Mouse (Mus musculus): Measurements from ENCODE around the gene Gm5089. TPM values are rescaled to one million over a fixed set of nuclear protein-coding genes. Genes with fewer than 3 reads are reported as not detected.
"Not testable (repeated sequence)": the region's sequence is repeated elsewhere in the genome, so short reads cannot be mapped to it uniquely, and the experiment has no call there.

Gm5089 gene
- polyA plus RNA-seq, 1 experiment = not detected

DNA sequence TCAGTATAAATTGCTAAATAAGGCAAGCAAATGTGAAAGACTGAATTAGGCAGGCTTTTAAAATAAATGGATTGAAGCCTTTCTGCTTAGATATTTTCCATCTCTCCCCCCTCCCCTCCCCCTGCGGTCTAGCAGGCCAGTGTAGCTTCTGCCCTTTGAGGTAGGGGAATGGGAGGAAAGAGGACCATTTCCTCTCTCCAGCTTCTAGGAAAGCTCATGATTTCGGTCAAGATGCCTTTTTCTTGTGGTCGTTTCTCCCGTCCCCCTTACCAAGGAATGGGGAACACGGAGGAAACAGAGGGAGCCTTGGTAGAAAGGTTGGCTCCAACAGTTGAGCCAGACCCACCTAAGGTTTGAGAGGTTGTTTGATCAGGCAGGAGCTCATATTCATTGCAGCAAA, 21.7 kb upstream of the Gm5089 start:
- H3K4me3 ChIP-seq (ENCODE audit: insufficient read depth, low read depth, low read length) = no peak overlapping the region
- peaks cover 4% of the 10 kb centered on the region; the same call in 1 of the 2 replicates for H3K4me1 ChIP-seq (ENCODE audit: control insufficient read depth, insufficient read depth, insufficient read length, low read length)
- no peak overlapping the region for H3K27ac ChIP-seq (replicated peaks; ENCODE audit: low read depth, low read length)

DNA sequence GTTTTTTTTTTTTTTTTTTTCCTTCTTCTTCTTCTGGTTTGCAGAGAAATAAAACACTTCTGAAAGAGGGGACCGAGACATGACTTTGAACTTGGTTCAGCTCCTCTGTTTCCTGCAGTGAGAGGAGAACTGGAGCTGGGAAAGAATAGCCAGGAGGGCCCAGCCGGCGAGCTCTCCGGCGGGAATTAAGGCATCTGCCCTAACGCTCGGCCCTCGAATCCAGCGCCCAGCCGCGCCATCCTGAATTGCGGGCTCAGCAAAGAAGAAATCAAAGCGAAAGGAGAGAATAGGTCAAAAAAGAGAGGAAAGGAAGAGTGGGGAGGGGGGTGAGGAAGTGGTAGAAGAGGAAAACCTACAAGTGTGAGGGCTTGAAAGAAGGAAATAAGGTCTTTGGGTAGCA, 21.2 kb upstream of the Gm5089 start:
- H3K4me3 ChIP-seq (ENCODE audit: insufficient read depth, low read depth, low read length) = no peak overlapping the region
- no peak overlapping the region for H3K27ac ChIP-seq (replicated peaks; ENCODE audit: low read depth, low read length)
- peaks cover 4% of the 10 kb centered on the region; the same call in 1 of the 2 replicates for H3K4me1 ChIP-seq (ENCODE audit: control insufficient read depth, insufficient read depth, insufficient read length, low read length)

DNA sequence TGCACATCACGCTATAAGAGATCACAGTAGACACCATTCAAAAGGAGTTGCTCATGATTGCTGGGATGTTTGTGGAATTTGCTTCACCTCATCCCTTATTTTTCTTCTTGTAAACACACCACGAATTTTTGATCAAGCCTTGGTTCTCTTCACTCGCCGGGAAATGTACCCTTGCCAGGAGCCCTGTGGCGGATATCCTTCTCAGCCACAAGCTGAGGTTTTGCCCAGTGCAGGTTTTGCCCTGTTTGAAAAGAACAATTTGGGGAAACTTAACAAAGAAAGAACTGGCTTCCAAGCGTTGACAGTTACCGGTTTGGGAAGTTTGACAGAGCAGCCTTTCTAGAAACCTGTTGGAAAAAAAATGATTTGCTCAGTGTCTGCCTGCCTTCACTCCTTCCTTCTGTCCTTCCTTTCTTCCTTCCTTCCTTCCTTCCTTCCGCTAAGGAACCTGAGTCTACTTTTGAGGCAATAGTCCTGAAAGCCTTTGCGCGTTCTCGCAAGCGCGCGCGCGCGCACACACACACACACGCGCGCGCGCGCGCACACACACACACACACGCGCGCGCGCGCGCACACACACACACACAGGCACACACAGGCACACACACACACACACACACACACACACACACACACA, 20.7 kb upstream of the Gm5089 start:
- Histone ChIP-seq H3K4me3 (ENCODE audit: insufficient read depth, low read depth, low read length) (no peak overlapping the region), H3K4me1 (ENCODE audit: control insufficient read depth, insufficient read depth, insufficient read length, low read length) (peaks cover 4% of the 10 kb centered on the region; the same call in 1 of the 2 replicates), H3K27ac (replicated peaks; ENCODE audit: low read depth, low read length) (no peak overlapping the region)

DNA sequence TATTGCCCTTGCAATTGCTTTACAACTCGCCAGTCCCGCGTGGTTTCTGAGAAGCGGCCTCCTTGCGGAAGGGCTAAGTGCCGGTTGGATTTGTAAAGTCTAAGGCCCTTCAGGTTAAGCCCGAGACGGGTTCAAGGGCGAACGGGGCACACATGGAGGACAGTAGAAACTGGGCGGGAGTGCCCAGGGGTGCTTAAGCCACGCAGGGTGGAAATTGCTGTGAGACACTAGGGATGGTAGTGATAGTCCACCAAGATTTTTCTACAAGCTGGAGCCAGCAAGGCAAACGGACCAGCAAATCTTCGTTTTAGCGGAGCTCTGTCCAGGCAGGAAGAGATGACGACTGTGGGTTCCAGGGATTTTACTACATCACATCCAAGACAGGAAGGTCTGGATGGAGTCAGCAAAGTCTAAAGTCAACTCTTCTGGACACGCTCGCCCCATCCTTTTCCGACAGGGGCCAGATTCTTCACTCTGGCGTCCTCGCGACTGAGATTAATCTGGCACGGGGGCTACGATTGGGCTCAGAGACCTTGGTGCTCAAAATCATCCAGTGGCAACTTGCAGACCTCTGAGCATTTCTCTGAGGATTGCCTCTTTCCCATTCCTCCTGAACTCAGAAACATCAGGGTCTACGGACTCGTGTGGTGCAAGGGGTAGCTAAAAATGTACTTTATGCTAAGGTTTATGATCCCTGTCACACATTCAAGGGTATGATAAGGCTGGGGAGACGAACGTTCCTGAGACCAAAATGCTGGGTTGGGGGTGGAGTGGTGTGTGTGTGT, 18.2 kb upstream of the Gm5089 start:
- Histone ChIP-seq H3K27ac (replicated peaks; ENCODE audit: low read depth, low read length) (no peak overlapping the region), H3K4me3 (ENCODE audit: insufficient read depth, low read depth, low read length) (no peak overlapping the region), H3K4me1 (ENCODE audit: control insufficient read depth, insufficient read depth, insufficient read length, low read length) (peaks cover 4% of the 10 kb centered on the region)

DNA sequence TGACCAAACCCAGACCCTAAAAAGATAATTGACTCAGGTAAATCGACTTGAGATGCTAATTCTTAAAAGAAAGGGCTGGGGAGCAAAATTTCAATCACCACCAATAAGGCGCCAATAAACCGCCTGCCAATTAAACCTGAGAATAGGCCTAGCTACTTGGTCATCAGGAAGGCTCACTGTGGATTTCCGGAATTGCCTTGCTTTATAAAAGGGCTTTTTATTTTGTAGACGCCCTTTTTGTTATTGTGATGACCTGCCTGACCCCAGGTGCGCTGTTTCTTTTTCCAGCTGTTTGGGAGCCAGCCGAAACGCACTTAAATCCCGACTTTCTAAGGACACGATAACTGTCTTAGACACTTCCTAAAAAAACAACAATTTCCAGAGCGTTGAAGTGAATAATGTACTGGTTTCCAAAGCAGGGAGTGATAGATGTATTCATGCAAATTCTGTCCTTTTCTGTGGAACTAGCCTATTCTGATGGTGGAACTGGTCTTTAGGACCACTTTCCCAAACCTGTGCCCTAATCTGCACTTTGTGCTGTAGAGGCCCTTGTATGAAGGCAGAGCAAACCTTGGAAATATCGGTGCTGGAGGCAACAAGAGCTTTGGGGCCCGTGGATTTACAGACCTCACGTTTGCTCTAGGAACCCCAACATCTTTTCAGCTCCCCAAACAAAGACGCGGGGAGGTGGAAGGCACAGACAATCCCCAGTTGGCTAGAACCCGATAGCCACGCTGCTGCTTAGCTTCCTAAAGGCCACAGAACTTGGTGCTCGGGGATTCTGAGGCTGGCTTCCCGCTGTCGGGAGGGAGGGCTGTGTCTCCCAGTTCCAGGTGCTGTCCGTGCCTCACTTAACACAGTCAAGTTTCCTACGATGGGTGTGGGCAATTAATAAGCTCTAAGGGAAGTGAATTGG, 17.3 kb upstream of the Gm5089 start:
- H3K4me3 ChIP-seq (ENCODE audit: insufficient read depth, low read depth, low read length) = no peak overlapping the region
- peaks cover 4% of the 10 kb centered on the region for H3K4me1 ChIP-seq (ENCODE audit: control insufficient read depth, insufficient read depth, insufficient read length, low read length)

DNA sequence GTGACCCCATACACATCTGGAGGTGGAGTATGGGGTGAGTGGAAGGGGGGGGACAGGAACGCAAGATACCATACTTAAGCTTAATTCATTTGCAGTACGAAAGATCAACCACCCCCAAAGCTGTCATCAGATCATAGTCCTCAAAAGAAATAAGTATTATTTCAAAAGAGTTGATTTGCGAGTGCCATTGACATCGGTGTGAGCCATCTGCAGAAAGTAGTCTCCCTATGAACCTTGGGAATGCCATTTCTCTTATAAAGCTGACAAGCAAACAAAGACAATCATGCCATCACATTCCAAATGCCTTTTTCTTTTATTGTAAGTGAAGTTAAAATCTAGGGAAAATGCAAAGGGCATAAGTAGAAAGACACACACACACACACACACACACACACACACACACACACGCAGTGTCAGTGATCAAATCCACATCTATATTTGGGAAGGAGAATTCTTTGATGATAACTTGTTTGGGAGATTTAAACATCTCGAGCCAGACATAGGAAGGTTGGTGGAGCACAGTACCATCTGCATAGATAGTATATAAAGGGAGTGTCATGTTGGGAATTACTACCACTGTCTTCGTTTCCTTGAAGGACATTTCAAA, 15.9 kb upstream of the Gm5089 start:
- Histone ChIP-seq H3K4me3 (ENCODE audit: insufficient read depth, low read depth, low read length) (no peak overlapping the region), H3K4me1 (ENCODE audit: control insufficient read depth, insufficient read depth, insufficient read length, low read length) (peaks cover 4% of the 10 kb centered on the region), H3K27ac (replicated peaks; ENCODE audit: low read depth, low read length) (no peak overlapping the region)

More for the DNA sequence above, 17.3 kb upstream of the Gm5089 start:
- H3K27ac ChIP-seq (replicated peaks; ENCODE audit: low read depth, low read length) = no peak overlapping the region

DNA sequence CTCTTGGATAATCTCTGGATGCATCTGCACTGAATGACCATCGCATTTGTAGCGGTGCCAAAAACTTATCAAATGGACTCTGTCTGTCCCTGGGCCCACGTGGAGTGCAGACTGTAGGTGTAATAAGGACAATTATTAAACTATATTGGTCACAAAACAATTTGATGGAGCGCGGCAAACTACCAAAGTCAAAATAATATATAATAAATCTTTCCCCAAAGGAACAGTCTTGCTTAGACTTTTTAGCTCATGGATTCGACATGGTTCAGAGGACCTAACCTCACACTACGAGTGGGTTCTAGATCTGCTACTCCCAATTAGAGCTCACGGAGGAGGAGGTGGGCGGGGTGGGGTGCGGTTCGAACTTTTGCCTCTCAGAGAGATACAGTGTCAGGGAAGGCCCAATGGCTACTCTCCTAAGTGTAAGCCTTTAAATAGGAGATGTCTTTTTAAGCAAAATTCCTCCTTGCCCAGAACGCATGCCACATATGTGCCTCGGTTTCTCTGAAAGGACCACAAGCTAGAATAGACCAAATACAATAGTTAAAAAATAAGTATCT, 15.1 kb upstream of the Gm5089 start:
- Histone ChIP-seq H3K4me3 (ENCODE audit: insufficient read depth, low read depth, low read length) (no peak overlapping the region), H3K27ac (replicated peaks; ENCODE audit: low read depth, low read length) (no peak overlapping the region), H3K4me1 (ENCODE audit: control insufficient read depth, insufficient read depth, insufficient read length, low read length) (peaks cover 4% of the 10 kb centered on the region)

DNA sequence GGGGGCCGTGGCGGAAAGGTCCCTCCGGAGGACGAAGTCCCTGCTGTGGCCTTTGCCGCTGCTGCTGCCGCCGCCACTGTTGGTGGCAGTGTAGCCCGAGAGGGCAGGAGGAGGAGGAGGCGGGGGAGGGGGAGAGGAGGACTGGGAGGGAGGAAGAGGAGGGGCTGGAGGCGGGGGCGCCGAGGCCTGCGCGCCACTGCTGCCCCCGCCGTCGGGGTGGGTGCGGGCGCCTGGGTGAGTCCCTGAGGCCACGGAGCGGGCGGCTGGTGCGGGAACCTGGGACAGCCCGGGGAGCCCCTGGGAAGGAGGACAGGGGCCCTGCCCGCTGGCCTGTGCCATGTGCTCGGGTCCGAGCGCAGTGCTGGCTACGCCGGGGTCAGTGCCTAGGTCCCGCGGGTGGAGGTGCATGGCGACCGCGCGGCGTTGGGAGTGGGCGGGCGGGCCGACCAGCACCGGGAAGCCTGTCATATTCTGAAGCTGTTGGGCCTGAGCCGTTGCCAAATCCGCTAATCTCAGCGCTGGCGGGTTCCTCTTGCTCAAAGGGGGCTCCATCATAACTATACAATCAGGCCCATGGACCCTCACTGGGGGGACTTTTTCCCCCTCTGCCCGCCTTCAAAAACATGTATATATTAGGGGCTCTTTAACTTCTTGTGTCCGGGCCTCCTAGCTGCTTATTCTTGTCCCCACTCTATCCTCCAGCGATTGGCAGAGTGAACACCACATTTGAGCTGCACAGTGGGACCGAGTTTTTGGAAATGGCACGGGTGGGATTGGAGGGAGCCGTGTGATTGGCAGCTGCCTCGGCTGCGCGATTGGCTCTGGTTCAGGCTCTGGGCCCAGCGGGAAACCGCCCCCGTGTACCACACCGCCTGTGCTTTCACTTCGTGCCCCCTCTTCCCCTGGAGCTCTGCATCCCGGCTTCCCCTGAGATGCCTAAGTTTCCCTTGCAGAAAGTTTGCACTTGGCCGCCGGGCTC, 14.1 kb upstream of the Gm5089 start, which contains the start of gene Zic5:
Gene Zic5 (minus strand): TSS at position 915 of the 979 bp plus-strand sequence.
- Histone ChIP-seq H3K4me1 (ENCODE audit: control insufficient read depth, insufficient read depth, insufficient read length, low read length) (peaks cover 4% of the 10 kb centered on the region), H3K4me3 (ENCODE audit: insufficient read depth, low read depth, low read length) (peak within 1 kb of the TSS; percentile 55), H3K27ac (replicated peaks; ENCODE audit: low read depth, low read length) (no peak within 1 kb of the TSS)

DNA sequence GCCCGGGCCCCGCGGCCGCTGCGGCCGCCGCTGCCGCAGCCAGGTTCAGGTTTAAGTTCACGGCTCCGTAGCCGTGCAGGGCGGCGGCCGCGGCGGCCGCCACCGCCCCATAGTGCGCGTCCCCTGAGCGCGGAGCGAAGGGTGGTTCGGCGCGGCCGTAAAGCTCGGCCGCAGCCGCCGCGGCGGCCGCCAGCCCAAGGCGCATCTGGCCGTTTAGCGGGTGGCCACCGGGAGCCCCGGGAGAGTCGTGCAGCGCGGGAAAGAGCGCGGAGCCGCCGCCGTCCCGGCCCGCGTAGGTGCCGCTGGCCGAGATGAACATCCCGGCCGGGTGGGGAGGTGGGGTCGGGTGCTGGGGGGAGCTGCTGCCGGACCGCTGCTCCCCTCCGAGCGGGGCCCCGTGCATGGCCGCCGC, 13.4 kb upstream of the Gm5089 start:
- peaks cover 4% of the 10 kb centered on the region for H3K4me1 ChIP-seq (ENCODE audit: control insufficient read depth, insufficient read depth, insufficient read length, low read length)
- H3K27ac ChIP-seq (replicated peaks; ENCODE audit: low read depth, low read length) = no peak overlapping the region
- peak overlapping the region; percentile 55 for H3K4me3 ChIP-seq (ENCODE audit: insufficient read depth, low read depth, low read length)

DNA sequence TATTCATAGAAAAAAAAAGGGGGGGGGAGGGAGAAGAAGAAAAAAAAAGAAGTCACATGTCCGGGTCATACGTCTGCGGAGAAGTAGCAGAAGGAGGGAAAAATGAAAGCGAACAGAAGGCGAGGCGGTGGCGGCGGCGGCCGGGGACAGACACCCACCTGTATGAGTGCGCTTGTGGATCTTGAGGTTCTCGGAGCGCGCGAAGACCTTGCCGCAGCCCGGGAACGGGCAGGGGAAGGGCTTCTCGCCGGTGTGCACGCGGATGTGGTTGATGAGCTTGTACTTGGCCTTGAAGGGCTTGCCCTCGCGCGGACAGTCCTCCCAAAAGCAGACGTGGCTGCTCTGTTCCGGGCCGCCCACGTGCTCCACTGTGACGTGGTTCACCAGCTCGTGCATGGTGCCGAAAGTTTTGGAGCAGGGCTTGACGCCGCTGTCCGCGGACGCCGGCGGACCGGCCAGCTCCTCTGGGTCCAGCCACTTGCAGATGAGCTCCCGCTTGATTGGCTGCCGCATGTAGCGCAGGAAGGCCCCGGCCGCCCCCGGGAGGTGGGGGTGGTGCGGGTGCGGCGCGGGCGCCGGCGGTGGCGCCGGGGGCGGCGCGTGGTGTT, 12.9 kb upstream of the Gm5089 start:
- H3K4me3 ChIP-seq (ENCODE audit: insufficient read depth, low read depth, low read length) = peak overlapping the region; percentile 55
- not testable (repeated sequence) for H3K4me1 ChIP-seq (ENCODE audit: control insufficient read depth, insufficient read depth, insufficient read length, low read length); H3K27ac ChIP-seq (replicated peaks; ENCODE audit: low read depth, low read length)

DNA sequence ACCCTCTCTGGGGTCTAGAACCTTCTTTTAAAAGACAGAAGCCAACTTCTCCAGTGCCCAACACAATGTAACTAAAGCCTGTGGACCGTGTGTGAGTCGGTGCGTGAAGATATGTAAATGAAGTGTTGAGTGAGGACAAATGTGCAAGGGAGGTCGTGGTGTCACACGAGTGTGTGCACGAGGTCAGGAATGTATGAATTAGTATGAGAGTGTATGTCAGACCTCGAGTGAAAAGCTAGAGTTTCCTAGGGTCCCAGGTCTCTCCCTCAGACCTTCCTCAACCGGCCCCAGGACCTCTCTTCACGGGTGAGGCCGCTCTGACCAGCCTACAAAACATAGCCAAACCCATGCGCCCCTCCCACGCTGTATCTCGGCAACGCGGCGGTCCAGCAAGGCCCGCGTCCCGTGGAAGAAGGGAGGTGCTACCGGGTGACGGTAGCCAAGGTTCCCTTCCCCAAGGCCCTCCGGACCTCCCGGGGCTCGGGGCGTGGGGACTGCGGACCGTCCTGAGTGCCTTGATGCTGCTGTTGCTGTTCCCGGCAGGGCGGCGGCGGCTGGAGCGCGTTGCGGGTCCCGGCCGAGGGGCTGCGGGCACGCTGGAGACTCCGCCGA, 12.3 kb upstream of the Gm5089 start:
- Histone ChIP-seq H3K27ac (replicated peaks; ENCODE audit: low read depth, low read length) (no peak overlapping the region), H3K4me1 (ENCODE audit: control insufficient read depth, insufficient read depth, insufficient read length, low read length) (peaks cover 4% of the 10 kb centered on the region), H3K4me3 (ENCODE audit: insufficient read depth, low read depth, low read length) (peak overlapping the region; percentile 55)

DNA sequence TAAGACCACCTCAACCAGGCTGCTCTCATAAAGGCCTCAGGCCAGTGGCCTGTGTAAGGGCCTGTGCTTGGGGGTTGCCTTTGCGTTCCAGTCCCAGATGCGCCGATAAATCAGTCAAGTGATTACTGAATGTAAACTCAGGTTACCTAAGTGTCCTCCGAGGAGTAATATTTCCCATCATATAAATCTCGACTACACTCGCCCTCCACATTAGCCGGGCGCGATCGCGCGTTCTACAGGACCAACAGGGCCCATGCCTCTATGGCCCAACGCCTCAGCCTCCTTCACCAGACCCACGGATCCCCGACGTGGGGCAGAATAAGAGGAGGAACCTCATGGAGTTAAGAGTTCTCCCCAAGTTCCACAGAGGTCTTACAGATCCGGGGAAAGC, 11.8 kb upstream of the Gm5089 start:
- H3K4me3 ChIP-seq (ENCODE audit: insufficient read depth, low read depth, low read length) = no peak overlapping the region
- peaks cover 4% of the 10 kb centered on the region for H3K4me1 ChIP-seq (ENCODE audit: control insufficient read depth, insufficient read depth, insufficient read length, low read length)
- H3K27ac ChIP-seq (replicated peaks; ENCODE audit: low read depth, low read length) = no peak overlapping the region

DNA sequence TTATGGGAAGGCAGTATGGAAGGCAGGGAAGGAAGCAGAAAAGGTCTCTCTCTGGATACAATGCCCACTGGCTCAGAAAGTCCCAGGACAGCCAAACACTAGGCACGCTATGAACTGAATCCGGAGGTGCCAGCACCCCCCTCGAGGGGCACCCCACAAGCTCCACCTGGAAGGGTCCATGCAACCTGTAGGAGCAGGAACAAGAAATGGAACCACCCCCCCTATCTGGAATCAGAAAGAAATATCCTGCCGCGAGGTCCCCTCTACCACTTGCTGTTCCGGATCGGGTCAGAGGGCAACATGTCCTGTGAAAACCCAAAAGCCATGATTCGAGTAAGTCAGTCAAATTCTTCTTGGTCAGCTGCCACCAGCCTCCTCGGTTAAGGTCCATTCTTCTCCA, 11.1 kb upstream of the Gm5089 start:
- no peak overlapping the region for H3K4me3 ChIP-seq (ENCODE audit: insufficient read depth, low read depth, low read length)
- H3K4me1 ChIP-seq (ENCODE audit: control insufficient read depth, insufficient read depth, insufficient read length, low read length) = peaks cover 4% of the 10 kb centered on the region
- H3K27ac ChIP-seq (replicated peaks; ENCODE audit: low read depth, low read length) = no peak overlapping the region

Measured in brown adipose tissue, adult 24 weeks (tissue).